In the genomic region with DNA sequence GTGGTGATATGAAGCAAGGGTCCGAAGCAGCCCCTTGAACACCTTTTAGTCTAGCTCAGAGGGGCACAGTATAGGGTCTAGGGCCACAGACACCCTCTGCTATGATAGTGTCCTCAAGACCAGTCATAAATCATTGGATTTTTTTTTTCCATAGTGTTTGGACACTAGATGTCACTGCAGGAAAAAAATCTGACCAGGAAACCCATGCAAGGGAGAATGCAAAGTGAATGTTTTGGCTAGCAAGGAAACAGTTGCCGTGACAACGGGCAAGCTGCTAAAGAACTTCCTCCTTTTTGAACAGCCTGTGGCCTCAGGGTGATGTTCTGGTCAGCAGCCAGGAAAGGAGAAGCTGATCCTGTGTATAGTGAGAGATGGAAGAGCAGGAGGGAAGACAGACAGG, we compare ENCODE assay signal across 8 mouse cellular contexts.
DNase-seq lines count a peak whose midpoint lies in the region; ATAC-seq lines count a peak whose summit lies in the region.

No protein-coding gene starts in this region.

- DNase-seq in NIH3T3 (ENCODE audit: low read depth), result peak; percentile 88
- DNase-seq in cerebellum, adult 11 months, result peak; percentile 47
- peak; percentile 75 for DNase-seq in hindbrain, embryonic 10.5 days (ENCODE audit: low spot score)
- DNase-seq in layer of hippocampus, adult 9-10 months (ENCODE audit: low spot score), result peak; percentile 72
- peak; percentile 89 for DNase-seq in lung, postnatal 10 days
- DNase-seq in right cerebral cortex, adult 18-20 months, result peak; percentile 74

- no peak overlapping the region for H3K27ac ChIP-seq in forebrain, embryonic 15.5 days (replicated peaks)
- no peak overlapping the region for H3K27ac ChIP-seq in hindbrain, embryonic 10.5 days

- no peaks in the 10 kb centered on the region for H3K36me3 ChIP-seq in forebrain, embryonic 15.5 days
- H3K36me3 ChIP-seq in hindbrain, embryonic 10.5 days, result no peaks in the 10 kb centered on the region

- peaks cover 24% of the 10 kb centered on the region for H3K4me1 ChIP-seq in forebrain, embryonic 15.5 days
- H3K4me1 ChIP-seq in hindbrain, embryonic 10.5 days (replicated peaks), result peaks cover 37% of the 10 kb centered on the region

- H3K9me3 ChIP-seq in forebrain, embryonic 15.5 days, result no peaks in the 10 kb centered on the region
- no peaks in the 10 kb centered on the region for H3K9me3 ChIP-seq in hindbrain, embryonic 10.5 days

- no peaks in the 10 kb centered on the region for H3K27me3 ChIP-seq in forebrain, embryonic 15.5 days
- H3K27me3 ChIP-seq in hindbrain, embryonic 10.5 days (ENCODE audit: insufficient read depth, poor library complexity, severe bottlenecking), result peaks cover 12% of the 10 kb centered on the region

- no peak overlapping the region for H3K4me3 ChIP-seq in forebrain, embryonic 15.5 days
- no peak overlapping the region for H3K4me3 ChIP-seq in hindbrain, embryonic 10.5 days

- peak; percentile 76 for ATAC-seq in forebrain, embryonic 15.5 days (replicated peaks)
- ATAC-seq in megakaryocyte-erythroid progenitor cell, adult 5-6 weeks (replicated peaks; ENCODE audit: low FRiP score, low TSS enrichment, poor library complexity, severe bottlenecking), result no peak

- no peak overlapping the region for H3K9ac ChIP-seq in forebrain, embryonic 15.5 days (replicated peaks)

- 31% methylated on average over 3 of the region's 3 CpGs for WGBS in forebrain, embryonic 15.5 days
- WGBS in hindbrain, embryonic 10.5 days, result 45% methylated on average over 3 of the region's 3 CpGs

- H3K4me2 ChIP-seq in forebrain, embryonic 15.5 days (replicated peaks), result no peak overlapping the region
